Mouse (Mus musculus): Measurements from ENCODE around the gene Trmt6.
A peak's percentile ranks its signal among the peaks of the same experiment; 100 is the strongest.

Trmt6 gene

DNA sequence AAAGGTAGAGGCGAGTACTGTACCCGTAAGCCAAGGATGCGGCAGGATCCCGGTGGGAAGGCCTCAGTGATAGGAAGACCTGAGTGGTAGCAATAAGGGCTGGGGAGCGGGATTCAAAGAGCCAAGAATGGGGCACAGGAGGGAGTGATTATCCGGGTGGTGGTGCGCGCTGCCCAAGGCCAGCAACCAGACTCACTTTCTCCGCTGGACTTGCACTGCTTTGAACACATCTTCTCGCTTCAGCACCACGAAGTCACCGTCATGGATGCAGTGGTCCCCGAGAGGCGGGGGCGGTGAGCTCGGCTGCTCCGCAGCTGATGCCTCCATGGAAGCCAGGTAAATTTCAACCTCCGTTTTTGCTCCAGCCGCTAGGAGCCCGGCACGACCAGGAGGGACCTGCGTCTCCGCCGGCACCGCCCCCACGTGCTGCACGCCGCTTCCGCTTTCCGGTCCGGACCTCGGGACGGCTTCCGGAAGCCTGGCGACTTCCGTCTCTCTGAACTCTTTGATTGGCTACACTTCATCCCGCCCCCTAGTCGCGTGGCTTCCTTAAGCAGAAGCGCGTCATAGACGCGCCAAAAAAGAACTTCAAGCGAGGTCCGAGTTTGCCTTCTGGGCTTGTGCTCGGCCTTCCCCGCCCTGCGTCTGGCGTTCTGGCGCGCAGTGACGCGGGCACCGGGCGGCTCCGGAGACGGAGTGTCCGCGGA lies at the start of gene Trmt6, which contains the start of gene Mcm8:
Trmt6 (minus strand) TSS at position 448 of the 707 bp plus-strand sequence.
Mcm8 (plus strand) TSS at position 534 of the 707 bp plus-strand sequence.
- peak; percentile 94 for DNase-seq

DNA sequence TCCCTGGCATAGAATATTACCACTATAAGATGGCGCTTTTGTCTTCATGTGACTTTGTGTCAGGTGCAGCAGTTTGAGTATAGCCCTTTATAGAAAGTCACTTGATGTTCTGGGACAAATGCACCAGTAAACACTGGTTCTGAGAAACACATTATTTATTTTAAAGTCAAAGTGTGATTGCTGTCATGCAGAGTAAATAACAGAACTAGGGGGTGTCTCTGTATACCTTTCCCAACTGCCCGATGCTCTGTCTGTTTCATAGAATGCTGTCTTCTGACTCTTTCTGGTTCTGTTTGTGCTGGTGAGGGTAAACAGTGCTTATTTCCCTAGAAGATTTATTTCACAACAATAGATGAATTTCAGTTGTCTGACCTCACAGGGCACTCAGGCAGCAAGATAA lies 47.5 kb upstream of the Trmt6 start:
- no peak for DNase-seq

DNA sequence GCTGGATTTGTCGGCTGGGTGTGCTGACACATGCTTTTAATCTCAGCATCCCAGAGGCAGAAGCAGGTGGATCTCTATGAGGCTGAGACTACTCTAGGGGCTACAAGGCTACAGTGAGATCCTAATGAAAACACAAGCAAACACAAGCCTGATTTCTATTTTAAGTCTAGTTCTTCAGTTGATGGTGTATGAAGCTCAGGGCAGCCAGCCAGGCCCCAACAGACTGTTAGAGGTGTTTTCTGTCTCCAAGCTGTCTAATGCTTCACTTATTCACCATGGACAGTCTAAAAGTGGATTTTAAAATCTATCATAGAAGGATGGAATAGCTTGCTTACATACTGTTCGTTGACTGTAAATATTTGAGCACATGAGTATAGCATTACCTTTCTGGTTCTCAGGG lies 45.6 kb upstream of the Trmt6 start:
- no peak for DNase-seq

DNA sequence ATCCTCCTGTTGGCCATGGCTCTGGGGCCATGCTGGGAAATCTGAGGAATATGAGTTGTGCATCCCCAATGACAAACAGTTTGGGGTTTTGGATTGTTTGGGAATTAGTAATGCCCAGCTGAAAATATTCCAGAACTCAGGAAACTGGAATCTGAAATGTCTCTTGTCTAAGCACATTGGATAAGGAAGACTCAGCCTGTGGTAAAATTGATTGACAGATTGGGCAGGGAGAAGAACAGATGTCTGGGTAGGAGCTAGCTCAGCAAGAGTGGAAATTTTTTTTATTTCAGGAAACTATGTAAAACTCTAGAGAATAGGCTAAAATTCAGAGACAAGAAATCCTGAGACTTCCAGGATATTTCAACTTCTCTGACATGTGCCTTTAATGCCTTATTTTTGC lies 44.6 kb upstream of the Trmt6 start:
- no peak for DNase-seq

DNA sequence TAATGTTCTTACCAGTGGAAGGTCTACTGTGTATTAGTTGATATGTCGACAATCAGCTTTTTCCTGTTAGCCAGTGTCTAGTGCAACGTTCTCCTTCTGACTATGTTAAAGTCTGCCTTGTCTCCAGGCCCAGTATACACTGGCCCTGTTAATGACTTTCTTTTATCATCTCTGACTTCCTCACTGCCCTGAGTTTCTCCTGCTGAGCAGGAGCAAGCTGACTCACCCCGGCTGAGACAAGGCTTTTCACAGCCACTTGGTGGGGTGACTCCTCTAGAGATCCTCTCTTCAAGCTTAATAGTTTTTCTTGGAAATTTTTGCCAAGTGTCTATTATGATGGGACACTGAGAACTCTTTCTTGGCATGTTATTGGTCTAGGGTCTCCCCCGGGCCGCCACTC lies 40.5 kb upstream of the Trmt6 start:
- no peak for DNase-seq

DNA sequence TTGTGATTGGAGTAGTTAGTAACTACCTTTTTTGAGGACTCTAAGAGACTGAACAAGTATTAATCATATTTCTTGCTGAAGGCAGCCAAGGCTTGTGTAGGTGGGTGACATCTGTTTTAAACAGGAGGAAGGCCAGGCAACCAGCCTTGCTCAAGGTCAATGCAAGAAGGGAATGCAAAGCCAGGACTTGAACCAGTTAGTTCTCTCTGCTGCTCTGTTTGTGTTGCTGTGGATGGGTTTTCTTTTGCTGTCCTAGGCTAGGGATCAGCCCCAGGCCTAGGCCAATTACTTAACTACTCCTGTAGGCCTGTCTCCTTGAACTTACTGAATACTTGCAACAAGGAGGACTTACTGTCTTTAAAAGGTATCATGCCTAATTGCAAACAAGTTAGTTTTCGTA lies 37.2 kb upstream of the Trmt6 start:
- no peak for DNase-seq

DNA sequence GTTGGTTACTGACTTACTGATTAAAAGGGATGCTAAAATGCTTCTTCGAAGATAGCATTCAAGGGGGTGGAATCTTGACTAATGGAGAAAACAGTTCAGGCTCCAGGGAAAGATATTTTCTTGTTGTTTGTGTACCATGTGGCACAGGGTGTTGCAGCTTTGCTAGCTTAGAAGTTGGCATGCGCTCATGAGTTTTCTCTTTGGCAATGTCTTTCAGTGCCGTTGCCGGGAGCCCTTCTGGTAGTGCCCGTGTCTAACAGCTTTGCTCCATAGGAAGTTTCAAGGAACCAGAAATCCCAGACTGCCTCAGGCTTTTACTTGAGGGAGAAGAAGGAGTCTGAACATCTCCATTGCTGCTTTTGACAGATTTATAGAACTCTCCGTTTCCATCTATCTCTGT lies 33.3 kb upstream of the Trmt6 start:
- DNase-seq = peak; percentile 25

DNA sequence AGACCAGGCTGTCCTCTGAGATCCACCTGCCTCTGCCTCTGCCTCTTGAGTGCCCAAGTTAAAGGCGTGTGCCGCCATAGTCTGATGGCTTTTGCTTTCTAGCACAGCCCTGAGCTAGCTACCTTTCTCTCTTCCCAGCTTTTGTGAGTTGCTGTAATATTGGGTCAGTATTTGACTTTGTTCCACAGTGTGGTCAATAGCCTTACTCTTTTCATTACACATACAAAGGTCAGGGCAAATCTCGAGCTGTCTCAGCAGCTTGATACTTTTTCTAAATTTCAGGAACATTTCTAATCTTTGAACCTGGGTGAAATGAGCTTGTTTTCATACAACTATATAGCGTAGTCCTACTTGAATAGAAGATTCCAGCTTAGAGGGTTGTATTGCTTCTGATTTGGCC lies 32.5 kb upstream of the Trmt6 start:
- no peak for DNase-seq

DNA sequence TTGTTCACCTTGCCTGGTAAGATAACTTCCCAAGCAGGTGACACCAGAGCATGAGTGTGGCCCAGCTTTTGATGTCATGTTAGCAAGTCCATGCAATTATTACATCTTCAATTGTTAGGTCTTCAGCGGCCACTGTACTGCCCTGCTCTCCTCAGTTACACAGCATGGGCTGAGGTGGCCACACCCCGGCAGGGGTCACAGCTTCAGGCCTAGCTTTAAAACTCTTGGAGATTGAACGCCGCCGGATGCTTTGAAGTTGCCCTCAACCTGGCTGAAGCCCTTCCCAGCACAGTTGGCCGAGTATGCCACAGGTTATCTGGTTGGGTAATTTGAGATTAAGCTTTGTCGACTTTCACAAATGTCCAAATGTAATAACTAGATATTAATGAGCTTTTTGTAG lies 31.7 kb upstream of the Trmt6 start:
- peak; percentile 13 for DNase-seq

DNA sequence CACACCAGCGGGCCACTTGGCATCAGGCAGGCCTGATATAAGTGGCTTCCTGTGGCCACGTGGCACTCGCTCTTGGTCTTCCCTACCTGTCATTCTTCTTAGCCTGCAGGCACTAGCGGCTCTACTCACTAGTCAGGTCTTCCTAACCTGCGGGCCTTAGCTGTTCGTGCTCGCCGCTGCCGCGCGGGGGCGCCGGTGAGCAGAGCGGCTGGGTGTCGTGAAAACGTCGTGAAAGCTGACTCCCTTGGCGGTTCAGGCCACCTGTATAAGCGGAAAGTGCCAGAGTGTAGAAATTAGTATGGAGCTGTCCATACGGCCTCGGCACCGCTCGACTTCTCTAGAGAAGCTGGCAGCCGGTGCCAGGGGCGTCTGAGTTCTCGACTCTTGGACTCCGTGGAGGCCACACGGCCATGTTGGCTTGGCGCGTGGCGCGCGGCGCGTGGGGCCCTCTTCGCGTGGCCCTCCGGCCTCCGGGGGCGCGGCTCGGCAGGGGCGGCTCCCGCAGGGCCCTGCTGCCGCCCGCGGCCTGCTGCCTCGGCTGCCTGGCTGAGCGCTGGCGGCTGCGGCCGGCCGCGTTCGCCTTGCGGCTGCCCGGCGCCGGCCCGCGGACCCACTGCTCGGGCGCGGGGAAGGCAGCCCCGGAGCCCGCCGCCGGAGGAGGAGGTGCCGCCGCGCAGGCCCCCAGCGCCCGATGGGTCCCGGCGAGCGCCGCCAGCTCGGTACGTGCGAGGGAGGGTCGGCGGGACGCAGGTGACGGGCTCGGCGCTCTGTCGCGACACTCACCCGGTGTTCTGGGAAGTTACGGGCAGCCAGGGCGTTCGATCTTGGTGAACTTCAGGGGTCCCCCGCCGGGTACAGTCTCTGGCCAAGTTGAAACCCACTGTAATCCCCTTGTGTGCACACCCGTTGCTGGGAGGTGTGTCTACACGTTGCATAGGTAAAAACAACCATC lies 30.8 kb upstream of the Trmt6 start, which contains the start of gene Crls1:
Crls1 (plus strand) TSS at position 260 of the 952 bp plus-strand sequence.
- DNase-seq = peak; percentile 96

DNA sequence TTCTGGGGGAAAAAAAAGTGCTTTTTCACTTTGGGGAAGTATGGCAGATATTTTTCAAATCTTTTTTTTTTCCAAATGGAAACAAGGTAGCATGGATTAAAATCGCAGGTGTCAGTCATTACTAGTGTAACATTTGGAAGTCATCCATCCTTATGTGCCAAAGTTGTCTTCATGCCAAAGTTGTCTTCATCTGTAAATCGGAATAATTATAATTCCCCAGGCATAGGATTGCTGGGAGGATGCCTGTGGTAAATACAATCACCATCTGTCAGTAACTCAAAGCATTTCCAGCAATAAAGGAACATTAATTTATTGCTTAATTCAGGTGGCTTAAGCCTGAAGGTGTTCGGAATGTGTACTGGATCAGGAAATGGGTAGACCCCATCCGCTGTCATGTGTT lies 25.2 kb upstream of the Trmt6 start:
- DNase-seq = peak; percentile 28

DNA sequence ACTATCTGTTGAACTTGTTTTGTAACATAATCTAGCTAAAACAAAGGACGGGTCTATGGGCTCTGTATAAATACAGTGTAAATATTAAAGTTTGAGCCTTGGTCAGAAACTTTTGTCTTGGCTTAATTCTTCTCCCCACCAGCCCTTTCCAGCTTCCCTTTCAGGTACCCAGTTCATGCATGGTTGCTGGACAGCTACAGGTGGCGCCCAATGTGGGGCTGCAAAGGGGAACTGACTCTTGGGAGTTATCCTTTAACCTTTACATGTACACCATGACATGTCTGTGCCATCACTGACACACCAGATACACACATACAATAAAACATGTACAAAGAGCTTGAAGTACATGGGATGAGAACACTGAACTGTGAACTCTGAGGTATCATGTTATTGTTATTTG lies 12.9 kb downstream of the Trmt6 start:
- no peak for DNase-seq

DNA sequence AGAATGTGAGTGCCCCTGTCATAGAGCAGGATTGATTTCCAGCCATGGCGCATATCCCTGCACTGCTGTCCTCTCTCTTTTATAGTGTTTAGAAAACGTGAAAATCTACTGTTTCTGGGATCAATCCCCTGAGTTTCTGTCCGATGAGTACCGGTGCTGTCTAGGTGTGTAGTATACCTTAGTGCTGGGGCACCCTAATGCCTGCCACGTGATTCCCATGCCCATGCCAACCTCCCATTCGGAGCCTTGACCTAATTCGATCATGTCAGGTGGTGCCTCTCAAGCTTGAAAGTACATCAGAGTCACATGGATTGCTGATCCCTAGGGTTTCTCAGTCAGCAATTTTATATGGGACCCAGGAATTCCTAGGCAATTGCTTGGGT lies 21.7 kb downstream of the Trmt6 start:
- DNase-seq = peak; percentile 65

DNA sequence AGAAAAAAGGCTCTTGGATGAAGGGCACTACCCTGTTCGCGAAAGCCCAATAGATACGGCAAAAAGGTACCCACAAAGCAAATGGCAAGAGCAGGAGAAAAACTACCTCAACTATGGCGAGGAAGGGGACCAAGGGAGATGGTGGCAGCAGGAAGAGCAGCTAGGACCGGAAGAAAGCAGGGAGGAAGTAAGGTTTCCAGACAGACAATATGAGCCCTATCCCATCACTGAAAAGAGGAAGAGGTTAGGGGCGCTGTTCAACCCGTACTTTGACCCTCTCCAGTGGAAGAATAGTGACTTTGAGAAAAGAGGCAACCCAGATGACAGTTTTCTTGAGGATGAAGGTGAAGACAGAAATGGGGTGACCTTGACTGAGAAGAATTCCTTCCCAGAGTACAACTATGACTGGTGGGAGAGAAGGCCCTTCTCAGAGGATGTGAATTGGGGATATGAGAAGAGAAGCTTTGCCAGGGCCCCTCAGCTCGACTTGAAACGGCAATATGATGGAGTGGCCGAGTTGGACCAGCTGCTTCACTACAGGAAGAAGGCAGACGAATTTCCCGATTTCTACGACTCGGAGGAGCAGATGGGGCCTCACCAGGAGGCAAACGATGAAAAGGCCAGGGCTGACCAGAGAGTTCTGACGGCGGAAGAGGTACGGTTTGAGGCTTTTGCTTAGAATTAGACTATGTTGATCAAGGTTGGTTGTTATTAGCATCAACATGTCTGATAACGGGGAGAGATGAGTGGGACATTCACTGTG lies 22.2 kb downstream of the Trmt6 start:
- peak; percentile 89 for DNase-seq

DNA sequence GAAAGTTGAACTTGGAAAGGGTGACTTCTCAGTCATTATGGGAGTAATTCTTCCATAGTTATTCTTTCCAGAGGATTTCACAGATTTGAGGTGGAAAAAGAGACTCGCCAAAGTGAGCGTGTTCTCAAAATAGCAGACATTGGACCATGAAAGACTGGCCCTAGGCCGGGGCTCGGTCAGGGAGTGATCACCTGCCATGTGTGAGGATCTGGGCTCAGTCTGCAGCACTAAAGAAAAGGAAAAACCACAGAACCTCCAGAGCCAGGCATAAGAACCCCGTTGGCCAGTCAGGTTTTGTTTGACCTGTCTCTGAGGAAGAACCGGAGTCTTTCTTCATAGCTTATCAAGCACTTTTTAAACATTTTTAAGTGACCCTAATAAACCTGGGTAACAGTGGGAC lies 31.8 kb downstream of the Trmt6 start:
- DNase-seq = peak; percentile 84

DNA sequence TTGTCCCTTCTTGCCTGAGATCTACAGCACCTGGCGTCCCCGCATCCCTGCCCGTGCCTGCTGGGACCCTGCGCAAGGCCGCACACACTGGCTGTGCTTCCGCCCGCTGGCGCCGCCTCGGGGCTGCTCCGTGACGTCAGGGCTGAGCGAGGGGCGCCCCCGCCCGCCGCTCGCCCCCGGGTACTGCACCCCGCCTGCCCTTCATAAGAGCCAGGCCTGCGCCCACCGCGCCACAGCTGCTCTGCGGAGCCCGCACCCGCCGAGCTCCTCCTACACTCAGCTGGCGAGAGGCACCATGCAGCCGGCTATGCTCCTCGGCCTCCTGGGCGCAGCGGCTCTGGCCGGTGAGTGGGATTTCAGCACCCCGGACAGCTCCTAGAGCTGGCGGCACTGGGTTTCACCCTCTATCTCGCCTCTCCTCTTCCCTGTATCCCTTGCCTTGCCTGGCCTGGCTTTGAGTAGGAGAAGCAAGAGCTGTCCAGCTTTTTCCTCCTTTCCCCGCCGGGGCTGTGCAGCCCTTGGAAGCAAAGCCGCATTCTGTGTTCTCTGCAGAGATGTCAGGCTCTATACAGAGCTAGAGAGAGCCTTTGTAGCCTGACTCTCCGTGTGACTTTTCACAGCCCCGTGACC lies 34.3 kb downstream of the Trmt6 start:
- DNase-seq = peak; percentile 92

DNA sequence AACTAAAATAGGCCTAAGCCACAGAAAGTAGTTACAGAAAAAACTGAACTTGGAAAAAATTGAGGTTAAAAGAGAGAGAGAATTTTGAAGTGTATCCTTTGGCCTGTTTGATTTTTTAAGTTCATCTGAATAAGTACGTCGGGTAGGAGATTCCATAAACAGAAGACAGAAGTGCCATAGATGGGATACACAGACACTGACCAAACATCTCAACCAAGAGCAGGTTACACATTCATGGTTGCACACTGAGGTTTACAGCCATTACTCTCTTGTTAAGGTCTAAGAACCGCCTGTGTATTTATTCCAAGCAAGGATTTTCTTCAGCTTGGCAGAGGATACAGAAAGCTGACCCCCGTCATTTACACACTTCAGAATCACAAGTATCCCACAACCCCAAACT lies 34.9 kb downstream of the Trmt6 start, which contains the start of gene Chgb:
Chgb (plus strand) TSS at position 301 of the 400 bp plus-strand sequence.
- no peak for DNase-seq

DNA sequence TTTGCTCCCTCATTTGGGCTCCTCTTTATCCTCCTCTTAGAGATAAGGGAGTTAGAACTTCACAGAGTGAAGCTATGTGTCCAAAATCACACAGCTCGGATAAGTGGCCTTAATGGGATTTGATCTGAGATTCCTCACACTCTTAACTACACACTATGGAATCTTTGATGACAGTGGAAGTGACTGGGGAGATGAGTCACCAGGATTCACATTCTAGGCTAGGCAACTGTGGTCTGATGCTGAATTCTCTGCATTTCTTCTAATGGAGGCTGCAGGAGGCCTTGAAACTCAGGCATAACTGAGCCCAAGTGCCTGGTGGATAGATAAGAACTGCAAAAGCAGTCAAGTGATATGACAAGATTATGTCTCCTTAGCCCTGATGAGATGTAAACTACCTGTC lies 45.0 kb downstream of the Trmt6 start:
- DNase-seq = no peak

DNA sequence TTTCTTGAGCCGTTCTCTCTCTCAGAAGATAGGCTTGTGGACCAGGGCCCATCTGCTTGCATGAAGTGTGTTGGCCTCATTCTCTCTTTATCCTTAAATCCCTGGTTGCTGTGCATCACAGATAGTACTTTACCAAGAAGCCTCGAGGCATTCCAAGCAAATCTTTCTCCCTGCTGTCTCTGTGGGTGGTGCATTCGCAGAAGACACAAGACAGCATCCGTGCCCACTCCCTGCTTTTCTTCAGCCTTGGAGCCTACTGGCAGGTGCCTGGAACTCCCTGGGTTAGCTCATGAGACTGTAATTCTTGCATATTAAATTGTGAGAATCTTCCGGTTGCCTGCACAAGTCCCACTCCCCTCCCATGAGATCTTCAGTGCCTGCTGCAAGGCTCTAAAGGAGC lies 57.9 kb downstream of the Trmt6 start:
- no peak for DNase-seq

Data from cerebellum, adult 9-11 months (tissue).